Mouse (Mus musculus): ENCODE data around the gene Ubr2. TPM values are rescaled to one million over a fixed set of nuclear protein-coding genes. Genes with fewer than 3 reads are reported as not detected.

Gene Ubr2
- polyA plus RNA-seq, 1 experiment from 2014 or later: 12.6 TPM

DNA sequence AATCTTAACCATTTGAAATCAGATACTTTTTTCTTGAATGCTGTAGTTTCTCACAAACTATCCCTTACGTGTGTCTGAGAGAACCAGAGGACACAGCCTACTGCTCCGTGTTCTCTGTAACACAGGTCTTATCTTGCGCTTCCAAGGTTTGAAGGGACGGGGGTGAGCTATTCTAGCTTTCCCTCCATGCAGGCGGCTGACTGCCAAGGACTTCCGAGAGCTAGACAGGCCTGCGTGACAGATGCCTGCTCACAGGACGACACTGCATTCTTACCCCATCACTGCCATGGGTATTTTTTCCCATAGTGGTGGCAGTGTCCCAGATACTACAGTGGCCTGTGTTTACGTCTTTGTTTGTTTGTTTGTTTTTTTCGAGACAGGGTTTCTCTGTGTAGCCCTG, 50.1 kb downstream of the Ubr2 start:
- peaks cover 59% of the 10 kb centered on the region for H3K36me3 ChIP-seq (ENCODE audit: control insufficient read depth, insufficient read depth, low read length)
- no peak for ATAC-seq
- H3K9ac ChIP-seq (ENCODE audit: low read depth, low read length): no peak overlapping the region
- H3K27me3 ChIP-seq (replicated peaks; ENCODE audit: control insufficient read depth, insufficient read depth, low read length): no peaks in the 10 kb centered on the region
- H3K9me3 ChIP-seq (ENCODE audit: control insufficient read depth, low read length): no peaks in the 10 kb centered on the region
- H3K4me2 ChIP-seq (ENCODE audit: low read length): no peak overlapping the region
- WGBS: 92% methylated on average over 10 of the region's 10 CpGs
- H3K27ac ChIP-seq (ENCODE audit: low read depth, low read length): no peak overlapping the region
- no peak overlapping the region for H3K4me3 ChIP-seq (ENCODE audit: low read length)
- H3K4me1 ChIP-seq (ENCODE audit: control insufficient read depth, insufficient read depth, low read depth, low read length): no peaks in the 10 kb centered on the region

DNA sequence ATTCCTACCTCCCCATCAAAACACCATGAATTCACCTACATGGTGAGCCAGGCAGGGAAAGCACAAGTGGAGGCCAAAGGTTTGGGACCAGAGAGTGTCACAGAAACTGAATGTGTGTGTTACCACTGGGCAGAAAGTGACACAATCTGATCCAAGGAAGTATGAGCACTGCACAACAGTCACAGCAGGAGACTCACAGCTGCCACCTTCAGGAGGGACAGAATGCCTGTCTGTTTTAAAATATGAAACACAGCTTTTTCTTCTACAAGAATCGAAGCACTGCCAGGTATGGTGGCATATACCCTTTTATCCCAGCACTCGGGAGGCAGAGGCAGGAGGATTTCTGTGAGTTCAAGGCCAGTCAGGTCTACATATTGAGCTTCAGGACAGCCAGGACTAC, 52.3 kb downstream of the Ubr2 start:
- H3K4me1 ChIP-seq (ENCODE audit: control insufficient read depth, insufficient read depth, low read depth, low read length): no peaks in the 10 kb centered on the region
- ATAC-seq: no peak
- no peak overlapping the region for H3K4me2 ChIP-seq (ENCODE audit: low read length)
- H3K4me3 ChIP-seq (ENCODE audit: low read length): no peak overlapping the region
- no peaks in the 10 kb centered on the region for H3K9me3 ChIP-seq (ENCODE audit: control insufficient read depth, low read length)
- 96% methylated on average over 2 of the region's 2 CpGs for WGBS
- H3K9ac ChIP-seq (ENCODE audit: low read depth, low read length): no peak overlapping the region
- H3K36me3 ChIP-seq (ENCODE audit: control insufficient read depth, insufficient read depth, low read length): peaks cover 63% of the 10 kb centered on the region
- no peaks in the 10 kb centered on the region for H3K27me3 ChIP-seq (replicated peaks; ENCODE audit: control insufficient read depth, insufficient read depth, low read length)
- no peak overlapping the region for H3K27ac ChIP-seq (ENCODE audit: low read depth, low read length)

DNA sequence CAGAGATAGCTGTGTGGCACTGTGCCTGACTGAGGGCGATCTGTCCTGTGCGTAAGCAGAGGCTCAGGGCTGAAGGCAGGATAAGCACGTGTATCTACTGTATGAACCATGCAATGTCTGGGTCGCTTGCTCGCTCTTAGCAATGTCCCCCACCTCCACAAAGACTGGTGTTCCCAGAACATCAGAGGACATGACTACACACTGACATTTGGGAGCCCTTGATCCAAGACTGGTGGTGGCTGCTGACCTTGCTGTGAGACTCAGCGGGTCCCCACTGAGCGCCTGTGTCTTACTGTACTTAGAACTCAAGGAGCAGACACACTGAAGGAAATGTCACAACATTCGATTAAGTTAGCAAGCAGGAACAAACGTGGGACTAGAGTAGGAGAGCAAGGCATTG, 64.1 kb downstream of the Ubr2 start:
- Histone ChIP-seq H3K9me3 (ENCODE audit: control insufficient read depth, low read length) (no peaks in the 10 kb centered on the region), H3K27me3 (replicated peaks; ENCODE audit: control insufficient read depth, insufficient read depth, low read length) (no peaks in the 10 kb centered on the region), H3K36me3 (ENCODE audit: control insufficient read depth, insufficient read depth, low read length) (peaks cover 50% of the 10 kb centered on the region), H3K9ac (ENCODE audit: low read depth, low read length) (no peak overlapping the region), H3K4me3 (ENCODE audit: low read length) (no peak overlapping the region), H3K4me1 (ENCODE audit: control insufficient read depth, insufficient read depth, low read depth, low read length) (no peaks in the 10 kb centered on the region), H3K4me2 (ENCODE audit: low read length) (no peak overlapping the region), H3K27ac (ENCODE audit: low read depth, low read length) (no peak overlapping the region)
- ATAC-seq: no peak
- WGBS: 95% methylated on average over 9 of the region's 9 CpGs

DNA sequence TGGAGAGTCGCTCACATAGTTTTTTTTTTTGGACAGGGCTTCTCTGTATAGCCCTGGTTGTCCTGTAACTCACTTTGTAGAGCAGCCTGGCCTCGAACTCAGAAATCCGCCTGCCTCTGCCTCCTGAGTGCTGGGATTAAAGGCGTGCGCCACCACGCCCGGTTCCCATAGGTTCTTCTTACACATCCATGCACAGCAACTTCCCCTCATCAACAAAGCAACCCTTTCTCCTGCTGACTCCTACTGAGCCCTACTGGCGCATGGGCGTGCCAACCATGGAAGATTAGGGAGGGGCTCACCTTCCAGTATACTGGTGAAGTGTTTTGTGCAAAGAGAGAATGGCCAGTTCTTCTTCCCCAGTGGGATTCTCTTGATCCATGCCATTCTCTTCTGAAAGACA, 67.9 kb downstream of the Ubr2 start:
- WGBS: 93% methylated on average over 9 of the region's 9 CpGs
- peaks cover 71% of the 10 kb centered on the region for H3K36me3 ChIP-seq (ENCODE audit: control insufficient read depth, insufficient read depth, low read length)
- H3K27ac ChIP-seq (ENCODE audit: low read depth, low read length): no peak overlapping the region
- no peaks in the 10 kb centered on the region for H3K9me3 ChIP-seq (ENCODE audit: control insufficient read depth, low read length)
- H3K27me3 ChIP-seq (replicated peaks; ENCODE audit: control insufficient read depth, insufficient read depth, low read length): no peaks in the 10 kb centered on the region
- ATAC-seq: no peak
- H3K4me1 ChIP-seq (ENCODE audit: control insufficient read depth, insufficient read depth, low read depth, low read length): no peaks in the 10 kb centered on the region
- H3K4me2 ChIP-seq (ENCODE audit: low read length): no peak overlapping the region
- H3K4me3 ChIP-seq (ENCODE audit: low read length): no peak overlapping the region
- H3K9ac ChIP-seq (ENCODE audit: low read depth, low read length): no peak overlapping the region

DNA sequence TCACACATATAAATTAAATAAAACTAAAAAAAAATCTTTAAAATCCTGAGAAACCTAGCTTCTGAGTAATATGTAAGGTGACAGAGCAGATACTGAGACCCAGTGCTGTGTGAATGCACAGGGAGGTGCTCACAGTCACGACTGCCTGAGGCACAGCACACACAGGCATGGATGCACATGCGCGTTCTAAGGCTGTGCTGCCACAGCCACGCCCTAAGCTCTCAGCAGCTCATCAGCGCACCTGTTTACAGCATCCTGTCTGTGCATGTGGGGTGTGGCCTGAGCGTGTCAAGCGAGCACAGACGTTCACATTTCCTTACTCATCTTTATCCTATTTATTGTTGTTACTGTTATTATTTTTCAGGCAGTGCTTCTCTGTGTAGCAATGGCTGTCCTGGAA, 69.9 kb downstream of the Ubr2 start:
- Histone ChIP-seq H3K4me2 (ENCODE audit: low read length) (no peak overlapping the region), H3K4me1 (ENCODE audit: control insufficient read depth, insufficient read depth, low read depth, low read length) (no peaks in the 10 kb centered on the region), H3K36me3 (ENCODE audit: control insufficient read depth, insufficient read depth, low read length) (peaks cover 64% of the 10 kb centered on the region), H3K9ac (ENCODE audit: low read depth, low read length) (no peak overlapping the region), H3K27ac (ENCODE audit: low read depth, low read length) (no peak overlapping the region), H3K9me3 (ENCODE audit: control insufficient read depth, low read length) (no peaks in the 10 kb centered on the region), H3K4me3 (ENCODE audit: low read length) (no peak overlapping the region), H3K27me3 (replicated peaks; ENCODE audit: control insufficient read depth, insufficient read depth, low read length) (no peaks in the 10 kb centered on the region)
- no peak for ATAC-seq
- WGBS: 97% methylated on average over 8 of the region's 8 CpGs

DNA sequence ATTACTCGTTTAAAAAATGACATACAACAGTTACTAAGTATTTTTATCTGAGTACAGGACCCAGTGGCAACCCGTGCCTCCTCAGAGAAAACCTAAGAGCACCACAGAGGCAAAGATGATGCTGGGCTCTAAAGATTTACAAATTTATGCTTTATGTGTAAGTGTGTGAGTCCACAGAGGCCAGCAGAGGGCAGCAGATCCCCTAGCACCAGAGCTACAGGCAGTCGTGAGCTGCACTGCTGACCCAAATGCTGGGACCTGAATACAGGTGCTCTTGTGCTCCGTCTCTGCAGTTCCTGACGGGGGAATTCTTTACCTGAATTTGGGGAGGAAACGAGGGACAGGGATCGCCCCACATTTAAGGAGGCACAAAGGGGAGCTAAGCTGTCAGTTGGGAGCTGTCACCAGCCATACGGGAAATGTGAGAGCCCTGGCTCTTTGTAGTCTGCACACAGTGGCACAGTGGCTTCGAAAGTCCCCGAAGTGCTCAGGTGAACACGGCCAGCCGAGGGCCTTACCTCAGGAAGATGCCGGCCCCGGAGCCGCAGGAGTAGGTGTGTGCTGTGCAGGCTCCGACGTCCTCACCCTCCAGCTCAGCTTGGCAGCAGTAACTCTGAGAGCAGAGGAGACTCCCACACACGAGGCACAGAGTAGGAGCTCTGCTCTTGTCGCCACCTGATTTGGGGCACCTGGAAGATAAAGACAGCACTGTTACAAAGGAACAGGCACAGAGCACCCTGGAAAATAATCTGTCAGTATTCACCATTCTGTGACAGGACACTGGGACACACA, 76.6 kb downstream of the Ubr2 start:
- H3K4me3 ChIP-seq (ENCODE audit: low read length): no peak overlapping the region
- no peaks in the 10 kb centered on the region for H3K27me3 ChIP-seq (replicated peaks; ENCODE audit: control insufficient read depth, insufficient read depth, low read length)
- no peak overlapping the region for H3K4me2 ChIP-seq (ENCODE audit: low read length)
- no peaks in the 10 kb centered on the region for H3K4me1 ChIP-seq (ENCODE audit: control insufficient read depth, insufficient read depth, low read depth, low read length)
- H3K9ac ChIP-seq (ENCODE audit: low read depth, low read length): no peak overlapping the region
- peak; percentile 61; the same call in 1 of the 2 replicates for ATAC-seq
- H3K27ac ChIP-seq (ENCODE audit: low read depth, low read length): no peak overlapping the region
- no peaks in the 10 kb centered on the region for H3K9me3 ChIP-seq (ENCODE audit: control insufficient read depth, low read length)
- peaks cover 73% of the 10 kb centered on the region for H3K36me3 ChIP-seq (ENCODE audit: control insufficient read depth, insufficient read depth, low read length)
- WGBS: 85% methylated on average over 19 of the region's 19 CpGs

DNA sequence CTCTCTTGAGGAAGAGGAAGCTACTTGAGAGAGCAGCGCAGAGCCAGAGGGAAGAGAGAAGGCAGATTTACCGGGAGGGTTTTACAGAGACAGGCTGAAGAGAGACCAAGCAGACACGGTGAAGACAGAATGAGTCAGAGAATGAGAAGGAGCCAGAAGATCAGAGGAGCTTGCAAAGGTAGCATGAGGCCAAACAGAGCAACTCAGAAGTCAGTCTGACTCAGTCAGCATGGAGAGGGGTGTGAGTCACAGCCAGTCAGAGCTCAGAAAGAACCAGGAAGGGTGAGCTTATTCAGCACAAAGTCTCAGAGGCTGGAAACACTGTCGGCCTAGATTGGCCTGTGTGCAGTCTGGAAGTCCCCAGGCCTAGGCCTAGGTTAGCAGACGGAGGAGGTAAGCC, 77.4 kb downstream of the Ubr2 start:
- H3K27me3 ChIP-seq (replicated peaks; ENCODE audit: control insufficient read depth, insufficient read depth, low read length): no peaks in the 10 kb centered on the region
- no peak overlapping the region for H3K9ac ChIP-seq (ENCODE audit: low read depth, low read length)
- H3K4me1 ChIP-seq (ENCODE audit: control insufficient read depth, insufficient read depth, low read depth, low read length): no peaks in the 10 kb centered on the region
- no peak for ATAC-seq
- H3K27ac ChIP-seq (ENCODE audit: low read depth, low read length): no peak overlapping the region
- no peak overlapping the region for H3K4me2 ChIP-seq (ENCODE audit: low read length)
- no peak overlapping the region for H3K4me3 ChIP-seq (ENCODE audit: low read length)
- 95% methylated on average over 5 of the region's 5 CpGs for WGBS
- H3K36me3 ChIP-seq (ENCODE audit: control insufficient read depth, insufficient read depth, low read length): peaks cover 71% of the 10 kb centered on the region
- H3K9me3 ChIP-seq (ENCODE audit: control insufficient read depth, low read length): no peaks in the 10 kb centered on the region

DNA sequence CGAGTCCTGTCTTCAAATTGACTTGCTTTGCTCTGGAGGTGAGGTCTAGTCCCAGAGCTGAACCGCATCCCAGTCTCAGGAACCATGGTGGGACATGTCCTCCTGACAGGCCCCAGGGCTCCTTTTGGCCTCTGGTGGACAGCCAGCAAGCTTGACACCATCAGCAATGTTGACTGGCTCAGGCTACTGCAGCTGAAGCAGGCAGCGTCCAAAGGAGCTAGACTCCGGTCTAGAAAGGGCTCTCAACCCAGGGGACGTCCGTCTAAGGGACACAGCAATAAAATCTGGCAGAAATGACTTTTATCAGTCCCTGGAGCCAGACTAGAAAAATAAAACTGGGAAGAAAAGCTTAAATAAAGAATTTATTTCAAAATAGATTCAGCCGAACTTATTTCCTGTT, 80.5 kb downstream of the Ubr2 start:
- Histone ChIP-seq H3K9ac (ENCODE audit: low read depth, low read length) (no peak overlapping the region), H3K4me2 (ENCODE audit: low read length) (no peak overlapping the region), H3K27ac (ENCODE audit: low read depth, low read length) (no peak overlapping the region), H3K4me1 (ENCODE audit: control insufficient read depth, insufficient read depth, low read depth, low read length) (no peaks in the 10 kb centered on the region), H3K9me3 (ENCODE audit: control insufficient read depth, low read length) (no peaks in the 10 kb centered on the region), H3K4me3 (ENCODE audit: low read length) (no peak overlapping the region), H3K36me3 (ENCODE audit: control insufficient read depth, insufficient read depth, low read length) (peaks cover 54% of the 10 kb centered on the region), H3K27me3 (replicated peaks; ENCODE audit: control insufficient read depth, insufficient read depth, low read length) (no peaks in the 10 kb centered on the region)
- ATAC-seq: no peak
- WGBS: 94% methylated on average over 7 of the region's 7 CpGs

DNA sequence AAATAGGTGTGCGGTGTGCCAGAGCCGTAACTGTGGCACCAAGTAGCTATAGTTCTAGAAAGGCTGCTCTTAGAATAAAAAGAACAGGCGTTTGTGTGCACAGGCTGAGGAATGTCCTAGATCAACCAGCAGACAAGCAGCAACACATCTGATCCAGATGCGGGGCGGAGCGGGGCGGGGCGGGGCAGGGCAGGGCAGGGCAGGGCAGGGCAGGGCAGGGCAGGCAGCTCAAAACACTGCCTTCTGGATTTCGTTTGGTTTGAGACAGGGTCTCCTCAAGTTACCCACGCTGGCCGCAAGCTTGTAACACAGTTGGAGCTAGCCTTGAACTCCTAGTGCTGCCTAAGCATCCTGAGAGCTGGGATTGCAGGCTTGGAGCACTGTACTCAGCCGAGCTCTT, 81.1 kb downstream of the Ubr2 start:
- Histone ChIP-seq H3K4me1 (ENCODE audit: control insufficient read depth, insufficient read depth, low read depth, low read length) (no peaks in the 10 kb centered on the region), H3K36me3 (ENCODE audit: control insufficient read depth, insufficient read depth, low read length) (peaks cover 48% of the 10 kb centered on the region), H3K9me3 (ENCODE audit: control insufficient read depth, low read length) (no peaks in the 10 kb centered on the region), H3K4me3 (ENCODE audit: low read length) (no peak overlapping the region), H3K4me2 (ENCODE audit: low read length) (no peak overlapping the region), H3K9ac (ENCODE audit: low read depth, low read length) (no peak overlapping the region), H3K27me3 (replicated peaks; ENCODE audit: control insufficient read depth, insufficient read depth, low read length) (no peaks in the 10 kb centered on the region), H3K27ac (ENCODE audit: low read depth, low read length) (no peak overlapping the region)
- WGBS: 93% methylated on average over 12 of the region's 12 CpGs
- no peak for ATAC-seq
